8 mouse cellular contexts compared by ENCODE assay signal in genomic region chr8:91802401-91803322, GRCm38 (mm10). TPM values are rescaled to one million over a fixed set of nuclear protein-coding genes. Genes with fewer than 3 reads are reported as not detected.
DNase-seq lines count a peak whose midpoint lies in the region; ATAC-seq and TF ChIP-seq lines count a peak whose summit lies in the region.

No protein-coding gene starts in this region.

- intact Hi-C loops in gastrocnemius, postnatal 36 days (cut with DNase I), result loop anchor here (5.0 to 10.0 kb wide), 2 partner anchors 498 to 555 kb away; partner anchors contain the start of gene Irx5

- in situ Hi-C loops in ES-E14 (cut with MboI; ENCODE audit: low sequenced_read_pairs in 2 of 2, unreplicated experiment in 2 of 2), result loop anchor here (5.0 to 10.0 kb wide), 4 partner anchors 332 to 872 kb away; partner anchors contain the start of gene Irx6 (in 1 of the 2)

- under 1% methylated on average over 29 of the region's 29 CpGs for WGBS in embryonic facial prominence, embryonic 12.5 days
- WGBS in kidney, embryonic 15.5 days, result 2% methylated on average over 29 of the region's 29 CpGs
- 2% methylated on average over 29 of the region's 29 CpGs for WGBS in midbrain, embryonic 11.5 days

- no peak overlapping the region for H3K27ac ChIP-seq in ES-E14 (ENCODE audit: insufficient read depth, low read depth, low read length, poor library complexity, severe bottlenecking)
- H3K27ac ChIP-seq in embryonic facial prominence, embryonic 12.5 days, result peak overlapping the region; percentile 97
- H3K27ac ChIP-seq in kidney, embryonic 15.5 days, result peak overlapping the region; percentile 92
- H3K27ac ChIP-seq in midbrain, embryonic 11.5 days (ENCODE audit: low read depth, low read length), result peak overlapping the region; percentile 57

- no peak overlapping the region for H3K9ac ChIP-seq in ES-E14 (ENCODE audit: insufficient read depth, low read depth, low read length, poor library complexity, severe bottlenecking)
- H3K9ac ChIP-seq in embryonic facial prominence, embryonic 12.5 days, result peak overlapping the region; percentile 24; the same call in 1 of the 2 replicates
- H3K9ac ChIP-seq in kidney, embryonic 15.5 days, result peak overlapping the region; percentile 74; the same call in 1 of the 2 replicates
- peak overlapping the region; percentile 90 for H3K9ac ChIP-seq in midbrain, embryonic 11.5 days (ENCODE audit: low read length)

- H3K4me2 ChIP-seq in embryonic facial prominence, embryonic 12.5 days (replicated peaks), result peak overlapping the region; percentile 83
- H3K4me2 ChIP-seq in kidney, embryonic 15.5 days, result peak overlapping the region; percentile 96
- peak overlapping the region; percentile 71 for H3K4me2 ChIP-seq in midbrain, embryonic 11.5 days

- peaks cover 0 to 10% of the 10 kb centered on the region in 2 experiments; a peak in 2 of 4 replicates for H3K4me1 ChIP-seq in ES-E14 (ENCODE audit: control insufficient read depth in 2 of 2, insufficient read depth in 2 of 2, low read length in 2 of 2, poor library complexity in 1 of 2)
- H3K4me1 ChIP-seq in embryonic facial prominence, embryonic 12.5 days, result peaks cover 56% of the 10 kb centered on the region
- peaks cover 86% of the 10 kb centered on the region for H3K4me1 ChIP-seq in kidney, embryonic 15.5 days
- H3K4me1 ChIP-seq in midbrain, embryonic 11.5 days (ENCODE audit: control insufficient read depth, insufficient read depth, low read length), result peaks cover 52% of the 10 kb centered on the region

- no peaks in the 10 kb centered on the region for H3K9me3 ChIP-seq in ES-E14 (ENCODE audit: control insufficient read depth, insufficient read depth, low read depth, low read length)
- no peaks in the 10 kb centered on the region for H3K9me3 ChIP-seq in embryonic facial prominence, embryonic 12.5 days
- no peaks in the 10 kb centered on the region for H3K9me3 ChIP-seq in kidney, embryonic 15.5 days (replicated peaks)
- no peaks in the 10 kb centered on the region for H3K9me3 ChIP-seq in midbrain, embryonic 11.5 days (ENCODE audit: control insufficient read depth, low read length)

- peaks cover 66% of the 10 kb centered on the region for H3K27me3 ChIP-seq in embryonic facial prominence, embryonic 12.5 days
- H3K27me3 ChIP-seq in kidney, embryonic 15.5 days, result peaks cover 95% of the 10 kb centered on the region
- H3K27me3 ChIP-seq in midbrain, embryonic 11.5 days (ENCODE audit: control insufficient read depth, insufficient read depth, low read length), result peaks cover 10% of the 10 kb centered on the region

- H3K4me3 ChIP-seq in ES-E14 (ENCODE audit: insufficient read depth in 1 of 2, low read depth in 1 of 2, low read length in 2 of 2, poor library complexity in 1 of 2, severe bottlenecking in 1 of 2), result peak overlapping the region; percentile 70 to 83
- peak overlapping the region; percentile 70 for H3K4me3 ChIP-seq in embryonic facial prominence, embryonic 12.5 days
- H3K4me3 ChIP-seq in kidney, embryonic 15.5 days (replicated peaks), result peak overlapping the region; percentile 69
- H3K4me3 ChIP-seq in midbrain, embryonic 11.5 days (ENCODE audit: low read depth, low read length), result peak overlapping the region; percentile 99

- no peak for DNase-seq in ES-E14 (ENCODE audit: low read depth, low spot score)
- peak; percentile 94 for DNase-seq in midbrain, embryonic 11.5 days (ENCODE audit: low spot score, missing footprints)
- DNase-seq in gastrocnemius, postnatal 36 days, result no peak

- no peaks in the 10 kb centered on the region for H3K36me3 ChIP-seq in ES-E14 (ENCODE audit: control insufficient read depth, insufficient read depth, low read length, poor library complexity, severe bottlenecking)
- H3K36me3 ChIP-seq in embryonic facial prominence, embryonic 12.5 days, result no peaks in the 10 kb centered on the region
- no peaks in the 10 kb centered on the region for H3K36me3 ChIP-seq in kidney, embryonic 15.5 days
- peaks cover 10% of the 10 kb centered on the region for H3K36me3 ChIP-seq in midbrain, embryonic 11.5 days (ENCODE audit: control insufficient read depth, insufficient read depth, low read length)

- no peak for ATAC-seq in embryonic facial prominence, embryonic 12.5 days (ENCODE audit: insufficient number of reproducible peaks, insufficient read depth, low FRiP score, low TSS enrichment)
- ATAC-seq in kidney, embryonic 15.5 days (replicated peaks; ENCODE audit: low FRiP score), result no peak; the same call in 1 of the 2 replicates
- no peak for ATAC-seq in midbrain, embryonic 11.5 days (ENCODE audit: low FRiP score)
- no peak for ATAC-seq in activated CD4-positive, CD25-positive, alpha-beta regulatory T cell, adult 4 months
- no peak for ATAC-seq in monocyte, adult 5-6 weeks (replicated peaks; ENCODE audit: insufficient number of reproducible peaks, low FRiP score, low TSS enrichment, poor library complexity, severe bottlenecking)
- ATAC-seq in erythroid progenitor cell, adult 5-6 weeks (replicated peaks; ENCODE audit: low FRiP score, poor library complexity, severe bottlenecking), result no peak

TF ChIP-seq in ES-E14, 5 proteins besides CTCF, POLR2A, EP300 and RAD21:
- TF ChIP-seq CHD2 (IDR thresholded peaks at IDR 0.05; ENCODE audit: low read depth, low read length) (no peak), HCFC1 (IDR thresholded peaks at IDR 0.05; ENCODE audit: borderline replicate concordance, insufficient read depth, low read length) (no peak), ZNF384 (IDR thresholded peaks at IDR 0.05; ENCODE audit: low read depth, low read length) (peak; percentile 60)

RNA-seq across cellular contexts. Expression of gene Irx3, which starts 0.8 kb away (rescaled TPM):
- 0.42 and 0.98 TPM in 2 replicates for total RNA-seq in ES-E14 (2012; rRNA removed)
- 35.0 and 46.7 TPM in 2 replicates for polyA plus RNA-seq in embryonic facial prominence, embryonic 12.5 days (2016; fragmentation: Nextera tagmentation; extraction: Ambion mirVana)
- polyA plus RNA-seq in kidney, embryonic 15.5 days (2015; fragmentation: Nextera tagmentation; extraction: Ambion mirVana), result 15.6 TPM in 2 replicates
- polyA plus RNA-seq in midbrain, embryonic 11.5 days (2014; fragmentation: Nextera tagmentation; extraction: Ambion mirVana), result 38.7 and 45.1 TPM in 2 replicates
- polyA plus RNA-seq in activated CD4-positive, CD25-positive, alpha-beta regulatory T cell, adult 4 months (2017; shearing (Covaris generic)), result not detected
- 1 to 10 TPM in 1 of 2 experiments, under 1 TPM in 1; 0.64 to 1.5 TPM for total RNA-seq in gastrocnemius, postnatal 36 days (2021)
- total RNA-seq in monocyte, adult 5-6 weeks (2017), result not detected in 3 replicates
- not detected in 2 replicates for total RNA-seq in erythroid progenitor cell, adult 5-6 weeks (2015; ENCODE audit: low replicate concordance)
- not detected in 2 replicates for total RNA-seq in erythroid progenitor cell, adult 5-6 weeks (2017; ENCODE audit: low replicate concordance)
